Mouse (Mus musculus) neutrophil, adult 5-6 weeks (primary cell): ENCODE data around the gene Cdyl2. TPM values are rescaled to one million over a fixed set of nuclear protein-coding genes. Genes with fewer than 3 reads are reported as not detected.
A peak's percentile ranks its signal among the peaks of the same experiment; 100 is the strongest.

Experiments used
- ATAC-seq: fragments of 151-379, 151-347 bp; 2 replicates; pipeline ENCODE4 v1.8.0; 2017; ENCODE audit warnings: mild to moderate bottlenecking, moderate TSS enrichment; ENCODE audit not compliant: insufficient number of reproducible peaks, poor library complexity, low FRiP score, severe bottlenecking; ENCODE audit errors: extremely low read depth
- total RNA-seq: library from RNA; stranded (forward); fragments of 200-1000 nt; gene quantifications from 2 replicates; pipeline ENCODE4 v1.2.3, GENCODE M21; 2017

Gene Cdyl2
- total RNA-seq, 1 experiment from 2014 or later = 9.0 TPM

DNA sequence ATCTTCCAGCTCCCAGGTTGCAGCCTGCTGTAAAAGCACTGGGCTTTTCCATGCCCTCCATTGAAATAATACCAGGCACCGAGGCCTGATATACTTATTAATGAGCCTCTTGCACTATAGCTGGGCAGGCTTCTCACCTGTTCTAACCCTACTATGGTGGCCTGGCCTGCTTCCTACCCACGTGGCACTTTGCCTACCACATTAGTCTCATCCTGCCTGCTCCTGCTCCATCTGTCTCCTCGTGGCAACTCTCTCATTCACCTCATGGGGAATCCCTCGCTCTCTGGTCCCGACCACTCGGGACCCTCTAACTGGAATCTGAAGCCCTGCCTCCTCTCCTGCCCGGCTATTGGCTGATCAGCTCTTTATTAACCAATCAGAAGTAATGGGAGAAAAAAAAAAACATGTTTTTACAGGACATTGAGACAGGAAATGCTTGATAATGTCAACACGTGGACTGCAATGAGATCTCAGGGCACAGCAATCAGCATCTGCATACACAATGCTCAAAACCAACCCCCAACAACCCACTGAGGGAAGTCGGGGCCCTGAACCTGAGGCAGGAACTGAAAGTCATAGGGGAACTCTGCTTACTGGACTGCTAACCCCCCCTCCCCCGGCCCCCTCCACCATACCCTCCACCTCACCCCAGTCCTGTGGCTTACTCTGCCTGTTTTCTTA is 99.2 kb downstream of the Cdyl2 start:
- peak; percentile 73 for ATAC-seq

DNA sequence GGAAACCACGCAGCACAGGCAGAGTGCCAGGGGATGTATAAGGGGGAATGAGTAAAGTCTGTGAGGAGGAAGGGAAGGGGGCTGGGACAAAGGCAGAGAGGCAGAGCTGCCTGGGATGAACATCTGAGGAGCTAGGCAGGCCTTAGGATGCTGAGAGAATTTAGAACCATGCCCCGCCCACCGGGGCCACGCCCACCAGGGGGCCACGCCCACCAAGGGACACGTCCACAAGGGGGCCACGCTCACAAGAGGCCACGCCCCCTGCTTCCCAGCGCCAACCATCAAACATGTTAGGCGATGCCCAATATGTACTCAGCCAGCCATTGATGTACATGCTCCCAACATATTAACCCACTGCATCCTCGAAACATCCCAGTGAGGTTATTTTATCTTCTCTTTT is 102.7 kb downstream of the Cdyl2 start:
- no peak for ATAC-seq

DNA sequence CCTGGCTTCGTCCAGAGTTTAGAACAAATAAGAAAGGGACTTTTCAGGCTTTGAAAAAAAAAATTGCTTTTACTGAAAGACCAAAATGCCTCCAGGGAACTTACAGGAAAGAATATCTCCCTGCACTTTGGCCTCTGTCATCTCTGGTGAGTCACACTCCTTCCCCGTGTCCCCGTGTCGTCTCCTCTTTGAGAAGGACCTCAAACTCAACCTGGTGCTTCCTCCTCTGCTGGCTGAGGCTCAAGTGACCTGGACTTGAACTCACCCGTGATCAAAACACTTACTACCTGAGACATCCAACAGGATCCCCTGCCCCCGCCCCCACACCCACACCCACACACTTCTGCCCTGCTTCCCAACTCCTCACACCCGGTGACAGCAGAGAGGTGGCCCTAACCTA is 103.8 kb downstream of the Cdyl2 start:
- peak; percentile 33 for ATAC-seq

DNA sequence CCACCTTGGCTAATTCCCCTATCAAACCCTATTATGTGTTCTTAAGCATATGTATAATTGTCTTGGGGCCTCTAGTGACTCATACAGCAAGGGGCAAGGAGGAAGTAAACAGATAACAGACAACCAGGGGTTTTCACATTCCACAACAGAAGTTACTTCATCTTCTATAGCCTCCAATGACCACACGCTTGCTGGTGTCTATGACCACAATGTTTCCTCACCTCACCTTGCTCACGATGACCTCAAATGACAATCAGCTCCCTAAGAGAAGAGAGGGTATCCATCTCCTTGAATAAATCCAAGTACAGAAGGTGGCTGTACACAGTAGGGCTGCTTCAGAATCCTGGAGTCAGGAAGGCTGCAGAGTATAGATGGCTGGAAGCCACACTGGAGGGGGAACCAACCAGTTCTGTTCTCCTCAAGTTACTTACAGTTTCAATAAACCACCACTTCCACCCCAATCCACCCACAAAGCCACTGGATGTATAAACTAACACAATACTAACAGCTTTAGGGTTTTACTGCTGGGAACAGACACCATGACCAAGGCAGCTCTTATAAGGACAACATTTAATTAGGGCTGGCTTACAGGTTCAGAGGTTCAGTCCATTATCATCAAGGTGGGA is 104.8 kb downstream of the Cdyl2 start:
- ATAC-seq = peak; percentile 92

DNA sequence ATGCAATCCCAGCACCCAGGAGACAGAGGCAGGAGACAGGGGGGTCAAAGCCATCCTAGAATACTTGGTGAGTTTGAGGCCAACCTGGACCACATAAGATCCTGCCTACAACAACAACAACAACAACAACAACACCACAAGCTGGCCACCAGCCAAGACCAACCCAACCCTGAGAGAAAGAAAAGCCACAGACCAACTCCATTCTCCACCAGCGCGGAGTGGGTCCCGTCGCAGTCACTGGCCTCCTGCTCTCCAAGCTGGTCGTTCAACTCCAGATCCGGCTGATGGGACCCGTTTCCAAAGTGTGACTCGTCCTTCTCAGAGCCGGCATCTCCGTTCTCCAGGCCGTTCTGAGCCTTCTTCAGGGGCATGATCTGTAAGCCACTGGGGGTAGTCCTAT is 109.2 kb downstream of the Cdyl2 start:
- ATAC-seq = no peak

DNA sequence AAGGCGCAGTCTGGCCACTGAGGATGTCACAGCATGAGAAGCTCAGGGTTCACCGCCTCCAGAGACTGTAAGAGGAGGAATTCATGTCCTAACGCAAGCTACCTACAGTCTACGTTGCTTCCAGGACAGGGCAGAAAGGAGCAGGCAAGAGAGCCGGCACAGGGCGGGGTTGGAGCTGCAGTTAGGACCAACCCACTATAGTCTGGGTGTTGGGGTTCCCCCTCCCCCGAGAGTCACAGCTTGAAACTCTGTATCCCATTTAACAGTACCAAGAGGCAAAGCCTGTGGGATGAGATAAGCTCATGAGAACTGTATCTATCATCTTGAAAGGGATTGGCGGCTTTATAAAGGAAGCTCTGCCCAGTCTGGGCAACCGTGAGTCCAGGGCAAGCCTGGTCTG is 110.5 kb downstream of the Cdyl2 start:
- ATAC-seq = no peak

DNA sequence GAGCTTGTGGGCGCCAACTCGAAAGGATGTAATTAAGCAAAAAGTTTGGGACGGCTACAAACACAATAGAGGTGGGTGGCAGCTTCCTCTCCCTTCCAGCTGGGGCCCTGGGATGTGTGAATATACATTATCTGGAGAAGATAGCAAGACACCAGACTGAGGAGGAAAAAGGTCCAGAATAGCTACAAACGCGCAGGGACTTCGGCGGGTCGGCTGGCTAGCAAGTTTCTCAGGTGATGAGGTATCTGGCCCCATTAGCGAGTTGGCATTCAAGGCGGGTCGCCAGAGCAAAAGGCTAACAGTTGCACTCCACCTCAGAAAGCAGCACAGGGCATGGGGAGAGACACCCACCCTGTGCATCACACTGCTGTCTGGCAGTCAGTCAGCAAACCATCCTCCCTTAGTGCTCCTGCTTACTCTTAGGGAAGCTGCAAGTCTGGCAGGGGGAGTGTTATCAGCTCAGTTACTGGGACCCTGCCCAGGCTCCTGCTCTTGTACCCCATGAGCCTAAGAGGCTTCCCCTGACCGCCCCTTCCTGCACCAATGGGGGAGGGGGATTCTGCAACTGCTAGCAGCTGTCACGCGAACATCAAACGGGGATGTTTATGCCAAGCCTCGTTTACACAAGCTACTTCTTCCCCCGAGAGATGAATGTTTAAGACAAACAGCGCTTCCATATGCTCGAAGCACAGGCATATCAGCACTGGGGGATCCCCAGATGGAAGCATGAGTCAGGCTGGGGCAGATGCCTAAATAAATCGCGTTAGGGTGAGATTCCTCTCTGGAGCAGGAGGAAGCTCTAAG is 111.4 kb downstream of the Cdyl2 start:
- no peak for ATAC-seq

DNA sequence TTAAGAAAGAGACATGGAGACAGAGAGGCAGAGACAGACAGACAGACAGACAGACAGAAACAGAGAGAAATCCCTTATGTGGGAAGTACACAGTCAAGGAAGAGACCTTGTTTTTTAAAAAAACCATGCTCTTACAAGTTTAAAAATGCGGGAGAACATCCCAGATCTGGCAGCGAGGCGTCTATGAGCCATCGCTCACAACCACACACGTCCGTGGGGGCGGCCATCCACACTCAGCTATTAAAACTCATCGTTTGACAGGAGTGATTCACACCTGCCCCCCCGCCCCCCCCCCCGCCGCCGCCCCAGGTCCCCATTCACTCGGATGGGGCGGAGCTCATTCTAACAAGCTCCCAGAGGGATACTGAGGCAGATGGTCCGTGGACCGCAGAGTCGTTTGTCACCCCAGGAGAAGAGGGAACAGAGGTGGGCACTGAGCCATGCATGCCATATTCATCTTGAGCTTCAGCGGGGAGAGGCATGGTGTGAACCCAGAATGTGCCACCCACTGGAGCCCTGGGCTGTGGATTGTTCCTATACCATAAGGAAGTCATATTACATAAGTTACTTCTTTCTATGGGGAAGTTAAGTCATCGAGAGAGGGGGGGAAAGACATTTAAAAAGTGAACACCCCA is 113.0 kb downstream of the Cdyl2 start:
- ATAC-seq = no peak

DNA sequence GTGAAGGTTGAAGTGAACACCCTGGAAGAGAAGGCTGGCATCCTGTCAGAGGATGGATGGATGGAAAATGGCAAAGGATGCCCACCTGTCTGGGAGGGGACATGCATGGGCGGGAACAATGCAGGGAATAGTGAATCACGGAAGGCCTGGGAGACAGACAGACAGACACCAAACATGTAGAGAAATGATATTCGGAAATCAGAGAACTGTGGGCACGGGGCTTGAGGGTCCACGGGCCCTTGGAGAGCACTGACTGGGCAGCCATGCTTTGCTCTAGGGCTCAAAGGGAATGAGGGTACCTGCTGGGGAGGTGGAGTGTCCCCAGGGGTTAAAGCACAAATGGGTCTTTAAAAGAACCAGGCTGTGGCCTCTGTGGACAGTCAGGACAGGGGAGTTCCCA is 113.6 kb downstream of the Cdyl2 start:
- no peak for ATAC-seq

DNA sequence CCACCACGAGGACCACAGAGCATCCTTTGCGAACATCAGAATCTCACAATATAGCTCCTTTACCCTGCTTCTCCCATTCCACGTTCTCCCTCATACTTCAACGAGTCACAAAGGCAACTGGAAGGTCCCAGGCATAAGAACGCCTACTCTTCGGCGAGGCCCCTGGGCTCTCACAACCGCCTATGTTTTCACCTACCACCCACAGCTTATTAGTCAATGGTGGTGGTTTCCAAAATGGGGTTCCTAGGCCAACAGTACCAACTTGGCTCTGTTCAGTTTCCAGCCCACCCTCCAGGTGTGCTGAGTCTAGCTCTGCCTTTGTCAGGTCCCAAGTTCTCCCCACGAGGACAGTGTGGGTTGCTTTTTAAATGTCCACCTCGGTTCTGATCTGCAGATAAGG is 114.0 kb downstream of the Cdyl2 start:
- no peak for ATAC-seq

DNA sequence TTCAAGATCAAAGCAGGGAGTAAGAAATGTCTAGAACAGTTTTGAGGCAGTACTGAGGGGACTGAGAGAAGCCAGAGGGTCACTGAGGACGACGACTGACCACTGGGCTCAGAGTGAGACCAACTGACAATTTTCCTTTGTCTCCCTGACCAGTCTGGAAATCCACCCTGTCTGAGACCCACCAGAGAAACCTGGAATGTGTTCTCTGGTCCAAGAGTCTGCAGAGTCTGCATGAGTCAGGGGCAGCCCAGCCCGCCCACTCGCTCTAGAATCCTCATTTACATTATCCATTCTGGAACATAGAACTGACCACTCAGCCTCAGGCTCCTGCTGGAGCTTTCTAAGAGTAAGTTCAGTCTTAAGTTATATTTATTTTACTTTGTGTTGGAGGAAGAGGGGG is 114.9 kb downstream of the Cdyl2 start:
- no peak for ATAC-seq

DNA sequence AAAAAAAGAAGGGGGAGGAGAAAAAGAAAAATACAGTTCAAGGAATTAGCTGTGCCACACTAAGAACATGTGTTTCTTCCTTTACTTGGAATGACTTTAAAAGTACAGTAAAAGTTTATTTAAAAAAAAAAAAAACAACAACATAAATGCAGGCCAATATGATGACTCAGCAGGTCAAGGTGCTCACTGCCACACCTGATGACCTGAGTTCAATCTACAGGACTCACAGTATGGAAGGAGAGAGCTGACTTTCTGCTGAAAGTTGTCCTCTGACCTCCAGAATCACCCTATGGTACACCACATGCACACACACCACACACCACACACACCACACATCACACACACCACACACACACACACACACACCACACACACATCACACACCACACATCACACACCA is 116.4 kb downstream of the Cdyl2 start:
- ATAC-seq = no peak

DNA sequence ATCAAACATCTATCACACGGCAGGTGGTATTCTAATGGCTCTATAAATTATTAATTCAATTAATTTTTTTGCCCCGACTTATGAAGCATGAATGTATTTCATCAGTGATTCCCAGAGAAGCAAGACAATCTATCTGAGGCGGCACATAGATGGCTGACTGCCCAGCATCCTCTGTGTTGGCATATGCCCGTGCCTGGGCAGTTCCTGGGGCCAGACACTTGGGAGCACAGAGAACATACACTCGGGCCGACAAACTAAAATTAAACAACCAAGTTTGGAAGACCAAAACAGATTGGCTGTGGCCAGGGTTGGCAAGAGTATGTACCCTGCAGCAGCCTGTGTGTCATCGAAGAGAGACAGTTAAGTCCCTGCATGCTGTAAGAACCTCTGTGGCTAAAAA is 117.9 kb downstream of the Cdyl2 start:
- no peak for ATAC-seq

DNA sequence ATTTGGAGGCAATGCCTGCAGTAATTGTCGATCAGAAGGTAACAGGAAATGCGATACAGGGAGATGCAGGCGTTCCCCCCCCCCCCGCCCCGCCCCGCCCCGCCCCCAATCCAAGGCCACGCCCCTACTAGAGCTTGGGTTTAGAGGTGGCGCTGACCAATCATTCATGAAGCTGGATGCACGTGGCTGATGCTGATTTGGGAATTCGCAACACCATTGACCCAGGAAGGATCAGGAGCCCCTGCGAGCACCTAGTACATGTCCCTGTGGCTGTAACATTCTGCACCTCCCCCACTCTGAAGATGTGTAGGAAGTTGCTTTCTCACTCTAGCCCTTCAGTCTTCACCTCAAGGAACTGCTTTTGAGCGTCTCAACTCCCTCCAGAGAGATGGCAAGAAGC is 126.6 kb downstream of the Cdyl2 start:
- no peak for ATAC-seq

DNA sequence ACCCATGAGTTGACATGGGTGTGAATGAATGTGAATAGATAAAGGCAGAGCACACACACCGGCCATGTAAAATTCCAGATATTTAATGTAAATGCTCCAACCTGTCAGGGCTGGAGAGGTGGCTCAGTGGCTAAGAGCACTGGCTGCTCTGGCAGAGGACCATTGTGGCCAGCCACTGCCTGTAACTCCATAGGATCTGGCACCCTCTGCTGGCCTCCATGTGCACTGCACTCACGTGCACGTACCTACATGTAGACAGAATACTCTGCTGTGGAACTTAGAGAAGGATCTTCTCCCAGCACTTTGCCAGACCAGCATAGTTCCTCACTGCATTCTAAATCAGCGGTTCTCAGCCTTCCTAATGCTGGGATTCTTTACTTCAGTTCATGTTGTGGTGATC is 130.0 kb downstream of the Cdyl2 start:
- 0 out of 2 replicates have a peak, but pooled peaks have one; percentile 44 for ATAC-seq

DNA sequence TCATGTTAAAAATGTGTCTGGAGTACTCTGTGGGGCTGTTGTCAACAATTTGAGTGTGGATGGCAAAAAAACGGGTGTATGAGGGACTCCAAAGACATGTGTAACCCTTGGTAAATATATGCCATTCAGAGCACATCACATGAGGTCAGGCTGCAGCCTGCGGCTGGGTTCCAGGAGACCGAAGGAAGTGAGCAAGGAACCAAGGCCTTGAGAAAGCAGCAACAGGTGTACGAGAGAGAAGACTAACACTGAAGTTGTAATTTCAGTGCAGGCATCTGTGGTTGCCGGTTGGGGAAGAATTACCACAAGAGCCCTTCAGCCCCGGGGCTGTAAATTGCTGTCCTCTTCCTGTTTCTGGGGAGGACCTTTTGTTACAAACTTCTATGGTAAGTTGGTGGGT is 133.1 kb downstream of the Cdyl2 start:
- ATAC-seq = 0 out of 2 replicates have a peak, but pooled peaks have one; percentile 27

DNA sequence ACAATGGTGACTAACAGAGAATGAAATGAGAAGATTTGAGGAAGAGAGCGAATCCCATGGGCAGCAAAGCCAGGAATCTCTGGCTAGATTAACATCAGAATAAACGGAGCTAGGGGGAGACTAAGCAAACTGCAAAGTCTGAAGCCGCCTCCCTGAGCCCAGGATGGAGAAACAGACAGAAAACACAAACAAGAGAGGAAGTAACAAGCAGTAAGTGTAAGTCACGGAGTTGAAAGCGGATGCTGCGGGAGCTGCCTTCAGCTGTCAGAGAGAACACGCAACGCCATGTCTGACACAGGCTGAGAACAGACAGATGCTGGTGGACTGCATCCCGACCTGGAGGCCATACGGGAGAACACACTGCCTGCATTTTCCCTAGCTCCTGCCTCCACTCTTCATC is 141.6 kb downstream of the Cdyl2 start:
- ATAC-seq = no peak

DNA sequence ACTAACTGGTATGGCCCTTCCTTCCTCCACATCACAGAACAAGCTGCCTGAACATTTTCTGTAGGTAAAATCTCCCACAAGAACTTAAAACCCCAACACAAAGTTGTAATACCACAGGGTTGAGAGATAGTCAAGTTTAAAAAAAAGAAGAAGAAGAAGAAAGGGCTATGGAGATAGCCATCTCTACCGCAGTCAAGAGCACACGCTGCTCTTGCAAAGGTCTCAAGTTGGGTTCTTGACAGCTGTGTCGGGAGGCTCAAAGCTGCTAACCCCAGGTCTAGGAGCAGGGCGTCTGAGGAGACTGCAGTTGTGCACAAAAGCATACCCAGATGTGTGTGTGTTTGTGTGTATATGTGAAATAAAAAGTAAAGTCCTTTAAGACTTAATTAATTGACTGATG is 142.2 kb downstream of the Cdyl2 start:
- no peak for ATAC-seq

DNA sequence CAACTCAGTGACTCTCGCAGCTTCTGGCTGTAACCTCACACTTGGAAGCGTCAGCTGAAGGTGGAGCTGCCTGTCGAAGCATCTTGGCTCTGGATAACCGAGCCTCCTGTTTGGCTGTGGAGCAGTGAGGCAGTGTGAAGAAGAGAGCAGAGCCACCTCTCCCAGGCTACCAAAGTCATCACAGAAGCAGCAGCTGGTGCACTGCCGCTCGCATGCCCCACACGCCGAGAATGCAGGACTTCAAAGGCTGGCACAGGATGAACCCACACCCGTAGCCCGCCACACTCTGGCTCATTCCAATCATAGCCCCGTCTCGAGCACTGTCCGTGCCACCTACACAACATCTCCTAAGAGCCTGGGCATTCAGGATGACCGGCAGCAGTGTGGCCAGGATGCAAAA is 142.7 kb downstream of the Cdyl2 start:
- no peak for ATAC-seq
